Mouse (Mus musculus) MEL-GATA-1-ER (cell line): ENCODE results near the gene Sdhaf2.
"Not testable (repeated sequence)": the region's sequence is repeated elsewhere in the genome, so short reads cannot be mapped to it uniquely, and the experiment has no call there.

Experiments used
- DNase-seq: peaks from one replicate; pipeline ENCODE4 v3.0.0-alpha.2; 2012; ENCODE audit warnings: low read depth; ENCODE audit errors: extremely low read depth

Gene Sdhaf2

GRCm38 (mm10) chr19:10525910-10526309 lies at the start of gene Sdhaf2:
Gene Sdhaf2 (minus strand): TSS chr19:10526142.
- peak; percentile 39 for DNase-seq

DNA sequence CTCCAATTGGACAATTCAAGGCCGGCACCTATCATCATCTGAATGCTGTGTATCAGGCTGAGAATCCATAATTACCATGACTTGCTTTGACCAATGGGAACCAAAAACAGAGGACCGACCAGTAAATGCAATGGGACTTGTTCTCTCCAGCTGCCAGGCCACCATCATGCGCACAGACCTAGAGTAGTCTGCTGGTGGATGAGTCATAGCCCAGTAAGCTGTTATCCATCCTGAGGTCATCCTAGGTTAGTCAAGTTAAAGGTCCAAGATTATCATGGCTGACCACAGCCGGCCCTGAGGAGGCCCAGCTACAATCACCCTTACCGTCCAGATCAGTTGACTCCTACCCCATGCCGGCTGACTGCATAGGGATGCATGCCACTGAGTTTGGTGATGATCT lies 43.7 kb upstream of the Sdhaf2 start:
- DNase-seq = no peak

DNA sequence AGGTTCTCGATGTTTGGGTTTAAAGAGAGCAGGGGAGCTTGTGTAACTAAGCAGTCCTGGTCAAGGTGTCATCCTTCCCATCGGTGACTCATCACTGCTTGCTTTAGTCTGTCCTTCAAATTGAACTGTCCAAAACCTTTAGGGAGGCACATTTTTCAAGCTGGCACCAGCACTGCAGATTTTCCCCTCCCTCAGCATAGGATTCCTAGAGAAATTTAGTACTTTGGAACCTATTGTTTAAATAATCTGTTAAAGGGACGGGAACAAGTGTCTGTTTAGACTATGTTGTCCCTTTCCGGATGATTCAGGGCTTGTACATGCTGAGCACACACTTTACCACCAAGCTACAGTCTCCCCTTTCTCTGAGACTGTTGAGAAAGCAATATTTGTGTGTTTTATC lies 39.3 kb upstream of the Sdhaf2 start:
- no peak for DNase-seq

GRCm38 (mm10) chr19:10564278-10564677 lies 38.3 kb upstream of the Sdhaf2 start:
- DNase-seq = no peak

- DNase-seq = no peak
These were observed 36.4 kb upstream of the Sdhaf2 start for GRCm38 (mm10) chr19:10562351-10562750.

GRCm38 (mm10) chr19:10561558-10562314 lies 35.8 kb upstream of the Sdhaf2 start:
- DNase-seq = no peak

DNA sequence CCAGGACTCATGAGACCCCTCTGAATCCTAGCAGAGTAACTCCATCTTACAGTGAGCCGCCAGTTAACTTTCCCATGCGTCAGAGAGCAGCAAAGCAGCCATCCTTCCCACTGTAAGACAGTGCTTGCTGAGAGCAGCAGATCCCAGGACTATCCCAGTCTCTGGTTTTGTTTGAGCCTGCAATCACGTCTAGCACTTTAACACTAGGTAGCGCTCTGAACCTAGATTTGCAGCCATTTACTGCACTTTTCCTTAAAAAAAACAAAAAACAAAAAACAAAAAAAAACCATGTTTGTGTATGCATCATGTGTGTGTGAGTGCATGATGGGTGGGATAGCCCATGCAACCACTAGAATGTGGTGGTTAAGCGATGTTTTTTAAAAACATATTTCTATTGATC lies 34.2 kb upstream of the Sdhaf2 start:
- no peak for DNase-seq

GRCm38 (mm10) chr19:10557837-10558375 lies 32.0 kb upstream of the Sdhaf2 start:
- not testable (repeated sequence) for DNase-seq

DNA sequence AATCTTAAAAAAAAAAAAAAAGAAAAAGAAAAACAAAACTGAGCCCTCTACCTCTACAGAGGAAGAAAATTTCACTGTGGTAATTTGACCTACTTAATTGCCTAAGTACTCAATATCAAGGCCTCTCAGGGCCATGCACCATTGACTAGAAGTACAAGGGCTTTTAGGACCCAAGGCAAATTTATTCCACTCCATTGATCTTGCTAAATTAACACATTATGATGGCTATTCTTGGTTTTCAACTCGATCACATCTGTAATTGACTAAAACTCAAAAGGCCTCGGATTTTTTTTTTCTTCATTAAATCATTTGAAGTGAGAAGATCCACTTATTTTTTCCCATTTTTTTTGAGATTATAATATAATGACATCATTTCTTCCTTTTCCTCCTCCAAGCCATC lies 31.5 kb upstream of the Sdhaf2 start:
- DNase-seq = no peak

- DNase-seq = no peak
These were observed 31.1 kb upstream of the Sdhaf2 start for GRCm38 (mm10) chr19:10557001-10557400.

DNA sequence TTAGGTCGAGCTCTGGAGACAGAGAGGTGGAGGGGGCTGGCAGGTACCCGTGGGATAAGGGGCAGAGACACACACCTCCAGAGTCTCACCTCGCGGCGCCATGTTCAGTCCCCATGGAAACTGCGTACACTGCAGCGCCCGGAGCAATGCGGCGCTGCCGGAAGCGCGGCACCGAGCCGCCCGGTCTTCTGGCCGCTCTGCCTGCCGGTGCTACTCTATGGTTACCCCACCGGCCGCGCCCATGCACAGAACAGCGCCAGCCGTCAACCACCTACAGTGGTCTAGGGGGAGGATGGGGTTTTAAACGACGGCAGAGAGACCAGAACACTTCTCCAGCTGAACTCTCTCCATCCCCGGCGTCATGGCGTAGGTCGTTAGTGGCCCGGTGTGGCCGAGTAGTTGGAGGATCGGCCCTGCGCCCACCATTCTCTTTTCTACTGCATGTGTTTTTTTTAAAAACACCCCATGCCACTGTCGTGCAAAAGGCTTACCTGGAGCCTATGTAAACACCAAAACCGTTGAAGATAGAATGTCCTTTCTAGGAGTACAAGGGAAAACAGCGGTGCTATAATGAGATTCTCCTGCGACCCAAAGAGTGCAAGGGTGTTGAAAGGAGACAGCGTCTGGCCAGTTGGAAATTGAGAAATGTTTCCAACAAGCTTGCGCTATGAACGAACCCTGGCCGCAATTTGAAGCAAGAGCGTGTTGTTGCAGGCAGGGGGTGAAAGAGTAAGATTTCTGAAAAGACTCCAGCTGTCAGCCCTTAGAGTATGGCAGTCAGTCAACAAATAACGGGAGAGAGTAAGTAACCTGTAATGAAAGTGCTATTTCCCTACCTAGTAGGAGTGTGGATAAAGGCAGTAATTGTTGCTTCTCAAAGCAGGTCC lies 29.9 kb upstream of the Sdhaf2 start, which contains the start of gene Tmem216:
Gene Tmem216, minus strand, starts transcription at position 615 of the 887 bp plus-strand sequence.
- peak; percentile 69 for DNase-seq

DNA sequence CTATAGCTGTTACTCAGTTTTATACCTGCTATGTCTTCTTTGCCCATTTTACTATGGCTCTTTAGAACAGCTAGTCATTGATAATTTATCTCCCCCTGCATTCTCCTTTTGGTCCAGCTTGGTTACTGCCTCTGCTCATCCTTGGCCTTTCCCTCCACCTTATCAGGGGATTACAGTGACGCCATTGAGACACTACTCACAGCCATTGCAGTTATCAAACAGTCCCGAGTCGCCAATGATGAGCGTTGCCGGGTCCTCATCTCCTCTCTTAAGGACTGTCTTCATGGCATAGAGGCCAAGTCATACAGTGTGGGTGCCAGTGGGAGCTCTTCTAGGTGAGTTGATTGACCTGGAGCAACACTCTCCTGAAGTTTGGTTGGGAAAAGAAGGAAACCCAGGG lies 13.5 kb upstream of the Sdhaf2 start:
- DNase-seq = no peak

DNA sequence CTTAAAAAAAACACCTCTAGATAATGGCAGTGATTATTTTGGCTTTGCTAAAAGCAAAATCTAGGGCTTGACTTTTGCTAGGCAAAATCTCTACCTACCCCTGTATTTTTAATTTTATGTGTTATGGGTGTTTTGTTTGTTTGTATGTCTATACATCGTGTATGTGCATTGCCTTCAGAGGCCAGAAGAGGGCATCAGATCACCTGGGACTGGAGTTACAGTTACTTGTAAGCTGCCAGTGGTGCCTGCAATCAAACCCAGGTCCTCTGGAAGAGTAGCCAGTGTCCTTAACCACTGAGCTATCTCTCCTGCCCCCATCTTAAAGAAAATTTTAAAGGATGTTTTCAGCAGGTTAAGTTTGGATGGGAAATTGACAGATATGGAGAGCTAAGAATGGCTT lies 4.1 kb upstream of the Sdhaf2 start:
- peak; percentile 13 for DNase-seq

DNA sequence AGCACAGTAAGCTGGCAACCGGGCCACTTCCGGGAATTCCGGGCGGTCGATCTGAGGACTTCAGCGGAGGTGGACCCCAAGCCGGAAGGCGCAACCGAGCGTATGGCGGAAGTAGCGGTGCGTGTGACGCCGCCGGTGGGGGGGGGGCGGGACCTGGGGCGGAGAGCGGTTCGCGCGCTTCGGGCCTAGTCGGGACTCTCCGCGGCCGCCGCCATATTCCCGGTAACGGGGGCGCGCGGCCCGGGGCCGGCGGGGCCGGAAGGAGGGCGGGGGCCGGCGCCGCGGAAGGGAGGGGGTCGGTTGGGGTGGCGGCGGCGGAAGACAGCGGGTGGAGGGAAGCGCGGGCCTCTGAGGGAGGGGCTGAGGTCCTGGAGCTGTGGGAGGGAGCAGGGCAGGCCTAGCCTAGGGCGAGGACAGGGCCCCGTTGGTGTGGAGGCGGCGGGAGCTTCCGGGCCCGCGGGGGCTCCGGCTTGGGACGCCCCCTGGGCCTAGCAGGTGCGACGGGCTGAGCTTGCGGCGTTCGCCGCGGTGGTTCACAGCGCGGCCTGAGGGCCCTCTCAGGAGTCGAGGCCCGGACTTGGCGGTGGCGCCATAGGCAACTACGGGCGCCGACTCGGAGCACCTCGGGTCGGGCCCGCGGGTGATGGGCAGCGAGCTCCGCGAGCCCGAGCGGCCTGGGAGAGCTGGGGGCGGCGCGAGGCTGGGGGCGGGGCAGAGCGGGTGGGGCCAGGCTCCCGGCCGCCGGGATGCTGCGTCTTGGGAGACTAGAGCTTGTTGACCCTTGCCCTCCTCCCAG lies 638 bp downstream of the Sdhaf2 start, which contains the start of gene Cpsf7:
Gene Cpsf7, plus strand, starts transcription at position 161 of the 796 bp plus-strand sequence.
- DNase-seq = peak; percentile 93

DNA sequence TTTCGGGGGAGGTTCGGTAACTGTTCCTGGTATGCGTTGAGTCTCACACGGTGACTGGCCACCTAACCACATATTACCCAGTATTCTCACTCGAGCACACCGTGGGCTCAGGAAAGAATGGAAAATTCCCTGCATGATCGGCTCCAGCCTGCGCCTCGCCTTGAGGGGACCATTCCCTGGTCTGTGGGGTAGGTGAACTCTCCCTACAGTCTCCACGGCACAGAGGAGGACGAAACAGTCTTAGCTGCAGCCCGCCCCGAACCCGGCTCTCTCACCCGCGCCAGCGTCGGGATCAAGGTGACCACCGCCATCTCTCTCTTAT lies 1.2 kb downstream of the Sdhaf2 start:
- peak; percentile 8 for DNase-seq

- peak; percentile 20 for DNase-seq
These were observed 2.4 kb downstream of the Sdhaf2 start for GRCm38 (mm10) chr19:10523483-10524080.

DNA sequence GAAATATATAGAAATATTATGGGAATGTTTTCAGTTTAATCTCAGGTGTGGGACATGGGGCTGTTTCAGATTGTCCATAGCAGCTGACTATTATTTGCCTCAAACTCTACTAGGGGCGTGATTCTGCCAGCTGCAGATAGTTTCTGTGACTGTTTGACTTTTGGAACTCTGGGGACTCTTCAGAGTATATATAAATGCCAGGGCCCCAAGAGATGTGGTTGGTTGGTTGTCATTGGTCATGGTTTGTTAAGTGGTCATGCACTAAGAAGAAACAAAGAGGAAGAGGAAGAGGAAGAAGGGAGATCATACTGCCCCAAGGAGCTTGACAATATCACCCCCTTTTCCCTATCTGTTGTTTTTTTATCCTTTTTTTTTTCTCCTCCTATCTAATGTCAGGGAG lies 4.0 kb downstream of the Sdhaf2 start:
- no peak for DNase-seq

DNA sequence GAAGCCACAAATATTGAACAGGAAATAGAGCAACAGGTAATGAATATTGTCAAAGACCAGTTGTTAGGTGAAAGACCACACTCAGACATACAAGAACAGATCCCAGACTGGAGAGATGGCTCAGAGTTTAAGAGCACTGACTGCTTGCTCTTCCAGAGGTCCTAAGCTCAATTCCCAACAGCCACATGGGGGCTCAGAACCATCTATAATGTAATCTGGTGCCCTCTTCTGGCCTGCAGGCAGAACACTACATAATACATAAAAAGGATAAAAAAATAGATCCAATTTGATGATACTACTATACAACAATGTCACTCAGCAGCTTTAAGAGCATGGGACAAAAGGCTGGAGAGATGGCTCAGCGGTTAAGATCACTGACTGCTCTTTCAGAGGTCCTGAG lies 5.6 kb downstream of the Sdhaf2 start:
- DNase-seq = peak; percentile 18

GRCm38 (mm10) chr19:10510759-10511330 lies 15.1 kb downstream of the Sdhaf2 start:
- DNase-seq = no peak

DNA sequence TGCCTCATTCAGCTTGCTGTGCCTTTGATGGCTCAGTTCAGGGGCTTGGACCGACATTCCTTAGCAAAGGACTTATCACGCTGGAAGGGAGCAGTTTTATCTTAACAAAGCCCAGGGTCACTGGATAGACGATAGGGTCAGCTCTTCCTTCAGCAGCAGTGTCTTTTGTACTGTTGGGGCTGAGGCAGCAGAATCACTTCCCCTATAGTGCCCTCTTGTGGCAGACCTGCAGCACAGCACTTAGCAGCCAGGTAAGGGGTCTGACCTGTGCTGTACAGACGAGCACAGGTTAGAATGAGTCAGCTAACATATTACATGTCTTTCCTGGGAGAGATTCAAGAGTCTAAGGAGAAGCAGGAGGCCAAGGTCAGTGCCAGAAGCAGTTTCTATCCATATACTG lies 23.4 kb downstream of the Sdhaf2 start:
- DNase-seq = peak; percentile 31

DNA sequence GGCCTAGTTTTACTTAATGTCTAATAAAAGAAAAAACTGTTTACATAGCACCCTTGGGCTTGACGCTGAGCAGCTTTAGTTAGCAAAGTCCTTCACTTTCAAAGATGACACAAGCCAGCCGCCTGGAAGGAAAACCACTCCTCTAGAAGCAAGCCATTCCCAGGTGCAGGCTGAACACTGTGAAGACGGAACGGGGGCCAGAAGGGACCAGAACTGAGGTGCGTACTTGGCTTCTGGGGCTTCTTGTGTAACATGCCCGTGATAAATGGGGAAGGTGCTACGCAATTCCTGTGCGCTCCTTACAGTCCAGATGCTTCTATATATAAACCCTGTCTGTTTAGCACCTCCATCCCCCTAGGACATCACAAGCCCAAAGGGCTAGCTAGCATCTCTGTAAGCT lies 25.4 kb downstream of the Sdhaf2 start:
- DNase-seq = no peak
